Mouse (Mus musculus): ENCODE data around the gene Lclat1. TPM values are rescaled to one million over a fixed set of nuclear protein-coding genes. Genes with fewer than 3 reads are reported as not detected.

The Lclat1 gene
- polyA plus RNA-seq, 1 experiment from 2014 or later: 17.0 TPM

- no peaks in the 10 kb centered on the region for H3K4me1 ChIP-seq
- no peak overlapping the region for H3K4me2 ChIP-seq
- H3K4me3 ChIP-seq (replicated peaks): no peak overlapping the region
- H3K9me3 ChIP-seq (replicated peaks): no peaks in the 10 kb centered on the region
- no peak overlapping the region for H3K9ac ChIP-seq
- H3K27me3 ChIP-seq: no peaks in the 10 kb centered on the region
- WGBS: 89% methylated on average over 1 of the region's 1 CpGs
- no peak overlapping the region for H3K27ac ChIP-seq
- H3K36me3 ChIP-seq: no peaks in the 10 kb centered on the region
- ATAC-seq (replicated peaks; ENCODE audit: low FRiP score): no peak
Measured at GRCm38 (mm10) chr17:73233975-73234374, 126.2 kb downstream of the Lclat1 start.

GRCm38 (mm10) chr17:73237178-73237853 is 129.5 kb downstream of the Lclat1 start:
- no peak for ATAC-seq (replicated peaks; ENCODE audit: low FRiP score)

GRCm38 (mm10) chr17:73238501-73238900 is 130.7 kb downstream of the Lclat1 start:
- no peaks in the 10 kb centered on the region for H3K4me1 ChIP-seq
- H3K36me3 ChIP-seq: peaks cover 12% of the 10 kb centered on the region
- no peaks in the 10 kb centered on the region for H3K27me3 ChIP-seq
- ATAC-seq (replicated peaks; ENCODE audit: low FRiP score): no peak
- no peak overlapping the region for H3K4me2 ChIP-seq
- WGBS: 84% methylated on average over 5 of the region's 5 CpGs
- H3K9ac ChIP-seq: no peak overlapping the region
- no peak overlapping the region for H3K27ac ChIP-seq
- no peak overlapping the region for H3K4me3 ChIP-seq (replicated peaks)
- no peaks in the 10 kb centered on the region for H3K9me3 ChIP-seq (replicated peaks)

More at GRCm38 (mm10) chr17:73237178-73237853, 129.5 kb downstream of the Lclat1 start:
- H3K27ac ChIP-seq: no peak overlapping the region
- 82% methylated on average over 3 of the region's 3 CpGs for WGBS
- no peak overlapping the region for H3K4me3 ChIP-seq (replicated peaks)
- no peak overlapping the region for H3K9ac ChIP-seq
- H3K36me3 ChIP-seq: peaks cover 8% of the 10 kb centered on the region; the same call in 1 of the 2 replicates
- H3K4me2 ChIP-seq: no peak overlapping the region
- no peaks in the 10 kb centered on the region for H3K4me1 ChIP-seq
- no peaks in the 10 kb centered on the region for H3K9me3 ChIP-seq (replicated peaks)
- no peaks in the 10 kb centered on the region for H3K27me3 ChIP-seq

- Histone ChIP-seq H3K4me3 (replicated peaks) (no peak overlapping the region), H3K9me3 (replicated peaks) (no peaks in the 10 kb centered on the region), H3K27ac (no peak overlapping the region), H3K27me3 (no peaks in the 10 kb centered on the region), H3K36me3 (peaks cover 16% of the 10 kb centered on the region), H3K9ac (no peak overlapping the region), H3K4me2 (no peak overlapping the region), H3K4me1 (0 out of 2 replicates have a peak, but pooled peaks cover 3% of the 10 kb centered on the region)
- no peak for ATAC-seq (replicated peaks; ENCODE audit: low FRiP score)
- WGBS: 67% methylated on average over 5 of the region's 5 CpGs
Measured at GRCm38 (mm10) chr17:73241085-73241848, 133.5 kb downstream of the Lclat1 start.

GRCm38 (mm10) chr17:73243676-73244075 is 135.9 kb downstream of the Lclat1 start:
- no peak overlapping the region for H3K4me3 ChIP-seq (replicated peaks)
- no peak overlapping the region for H3K9ac ChIP-seq
- 95% methylated on average over 6 of the region's 6 CpGs for WGBS
- no peaks in the 10 kb centered on the region for H3K27me3 ChIP-seq
- no peak overlapping the region for H3K27ac ChIP-seq
- no peak for ATAC-seq (replicated peaks; ENCODE audit: low FRiP score)
- peaks cover 16% of the 10 kb centered on the region for H3K36me3 ChIP-seq
- no peaks in the 10 kb centered on the region for H3K9me3 ChIP-seq (replicated peaks)
- no peak overlapping the region for H3K4me2 ChIP-seq
- H3K4me1 ChIP-seq: 0 out of 2 replicates have a peak, but pooled peaks cover 3% of the 10 kb centered on the region

GRCm38 (mm10) chr17:73244596-73244995 is 136.8 kb downstream of the Lclat1 start:
- WGBS: 96% methylated on average over 3 of the region's 3 CpGs
- no peak overlapping the region for H3K9ac ChIP-seq
- H3K4me2 ChIP-seq: no peak overlapping the region
- H3K27me3 ChIP-seq: no peaks in the 10 kb centered on the region
- H3K36me3 ChIP-seq: peaks cover 16% of the 10 kb centered on the region
- H3K9me3 ChIP-seq (replicated peaks): no peaks in the 10 kb centered on the region
- 0 out of 2 replicates have a peak, but pooled peaks cover 3% of the 10 kb centered on the region for H3K4me1 ChIP-seq
- H3K27ac ChIP-seq: no peak overlapping the region
- no peak for ATAC-seq (replicated peaks; ENCODE audit: low FRiP score)
- H3K4me3 ChIP-seq (replicated peaks): no peak overlapping the region

- no peak overlapping the region for H3K4me2 ChIP-seq
Measured at GRCm38 (mm10) chr17:73245089-73245684, 137.4 kb downstream of the Lclat1 start.

GRCm38 (mm10) chr17:73246036-73246435 is 138.3 kb downstream of the Lclat1 start:
- ATAC-seq (replicated peaks; ENCODE audit: low FRiP score): no peak
- Histone ChIP-seq H3K27me3 (no peaks in the 10 kb centered on the region), H3K36me3 (peaks cover 8% of the 10 kb centered on the region), H3K4me3 (replicated peaks) (no peak overlapping the region), H3K4me1 (peaks cover 4% of the 10 kb centered on the region; the same call in 1 of the 2 replicates), H3K4me2 (no peak overlapping the region), H3K9me3 (replicated peaks) (no peaks in the 10 kb centered on the region), H3K9ac (no peak overlapping the region), H3K27ac (no peak overlapping the region)
- WGBS: 80% methylated on average over 3 of the region's 3 CpGs

More at GRCm38 (mm10) chr17:73245089-73245684, 137.4 kb downstream of the Lclat1 start:
- 0 out of 2 replicates have a peak, but pooled peaks cover 3% of the 10 kb centered on the region for H3K4me1 ChIP-seq
- no peak overlapping the region for H3K4me3 ChIP-seq (replicated peaks)
- H3K36me3 ChIP-seq: peaks cover 10% of the 10 kb centered on the region
- no peaks in the 10 kb centered on the region for H3K9me3 ChIP-seq (replicated peaks)
- H3K9ac ChIP-seq: no peak overlapping the region
- ATAC-seq (replicated peaks; ENCODE audit: low FRiP score): no peak
- no peaks in the 10 kb centered on the region for H3K27me3 ChIP-seq
- no peak overlapping the region for H3K27ac ChIP-seq
- WGBS: 67% methylated on average over 13 of the region's 13 CpGs

- ATAC-seq (replicated peaks; ENCODE audit: low FRiP score): no peak
- Histone ChIP-seq H3K4me2 (no peak overlapping the region), H3K27ac (no peak overlapping the region), H3K4me3 (replicated peaks) (no peak overlapping the region), H3K36me3 (peaks cover 8% of the 10 kb centered on the region), H3K9me3 (replicated peaks) (no peaks in the 10 kb centered on the region), H3K9ac (no peak overlapping the region), H3K4me1 (peaks cover 12% of the 10 kb centered on the region), H3K27me3 (no peaks in the 10 kb centered on the region)
- 95% methylated on average over 2 of the region's 2 CpGs for WGBS
Measured at GRCm38 (mm10) chr17:73246926-73247325, 139.1 kb downstream of the Lclat1 start.

- H3K27ac ChIP-seq: no peak overlapping the region
- no peak for ATAC-seq (replicated peaks; ENCODE audit: low FRiP score)
- no peaks in the 10 kb centered on the region for H3K9me3 ChIP-seq (replicated peaks)
- H3K4me3 ChIP-seq (replicated peaks): no peak overlapping the region
- peaks cover 7% of the 10 kb centered on the region for H3K36me3 ChIP-seq
- no peak overlapping the region for H3K9ac ChIP-seq
- 91% methylated on average over 14 of the region's 14 CpGs for WGBS
- no peaks in the 10 kb centered on the region for H3K27me3 ChIP-seq
- H3K4me2 ChIP-seq: no peak overlapping the region
- peaks cover 12% of the 10 kb centered on the region for H3K4me1 ChIP-seq
Measured at GRCm38 (mm10) chr17:73247758-73248157, 140.0 kb downstream of the Lclat1 start.

- peaks cover 9% of the 10 kb centered on the region for H3K4me1 ChIP-seq
- no peak overlapping the region for H3K4me3 ChIP-seq (replicated peaks)
- no peak overlapping the region for H3K4me2 ChIP-seq
- WGBS: 80% methylated on average over 3 of the region's 3 CpGs
- ATAC-seq (replicated peaks; ENCODE audit: low FRiP score): 0 out of 2 replicates have a peak, but pooled peaks have one; percentile 25
- H3K36me3 ChIP-seq: no peaks in the 10 kb centered on the region
- no peak overlapping the region for H3K9ac ChIP-seq
- no peaks in the 10 kb centered on the region for H3K27me3 ChIP-seq
- H3K27ac ChIP-seq: no peak overlapping the region
- no peaks in the 10 kb centered on the region for H3K9me3 ChIP-seq (replicated peaks)
Measured at GRCm38 (mm10) chr17:73250488-73251141, 142.8 kb downstream of the Lclat1 start.
